Mouse (Mus musculus): ENCODE data around the gene Mb21d2. TPM values are rescaled to one million over a fixed set of nuclear protein-coding genes. Genes with fewer than 3 reads are reported as not detected.

Gene Mb21d2
- polyA plus RNA-seq, 1 experiment from 2014 or later = 6.5 TPM

Other genes starting within 250 kb of the Mb21d2 start
- 1.1 and 2.6 TPM in 2 replicates for gene Fgf12, start 176.6 kb downstream of the Mb21d2 start, polyA plus RNA-seq (2015; fragmentation: Nextera tagmentation; extraction: Ambion mirVana)

Data from stomach, embryonic 16.5 days (tissue).